Comparison of ENCODE assay signal across 15 mouse cellular contexts in genomic region chr2:7060490-7061105, GRCm38 (mm10).
A peak's percentile ranks its signal among the peaks of the same experiment; 100 is the strongest.
DNase-seq lines count a peak whose midpoint lies in the region; ATAC-seq and TF ChIP-seq lines count a peak whose summit lies in the region.
"Had no signal": no experiment of that assay in that cellular context is flagged by ENCODE, and none has a peak within 500 bp of the region (broad histone marks: within the 10 kb centered on the region; RNA-seq: fewer than 3 reads in every experiment).

No protein-coding gene starts in this region.

- no peaks in the 10 kb centered on the region for H3K36me3 ChIP-seq in midbrain, postnatal 0 days (ENCODE audit: insufficient read depth, low read length)
- H3K36me3 ChIP-seq in midbrain, embryonic 11.5 days (ENCODE audit: control insufficient read depth, insufficient read depth, low read length), result no peaks in the 10 kb centered on the region
- H3K36me3 ChIP-seq in stomach, embryonic 16.5 days (ENCODE audit: control insufficient read depth, insufficient read depth, low read length), result no peaks in the 10 kb centered on the region
- H3K36me3 ChIP-seq: liver, embryonic 13.5 days; midbrain, embryonic 13.5 days; neural tube, embryonic 12.5 days; stomach, embryonic 15.5 days had no signal

- intact Hi-C loops in heart, postnatal 10 days (cut with DNase I), result no loop called here

- ATAC-seq in midbrain, postnatal 0 days (ENCODE audit: low FRiP score), result no peak
- no peak for ATAC-seq in midbrain, embryonic 11.5 days (ENCODE audit: low FRiP score)
- ATAC-seq in stomach, embryonic 16.5 days (ENCODE audit: insufficient read depth, low FRiP score), result peak; percentile 53; the same call in 1 of the 2 replicates
- ATAC-seq: forebrain, embryonic 13.5 days; midbrain, embryonic 13.5 days had no signal

- DNase-seq in heart, adult 11 months, result peak; percentile 95
- DNase-seq in heart, postnatal 4 days, result no peak
- peak; percentile 47 for DNase-seq in midbrain, postnatal 0 days (ENCODE audit: low spot score)
- DNase-seq in midbrain, embryonic 11.5 days (ENCODE audit: low spot score, missing footprints), result no peak
- peak; percentile 53 to 64 for DNase-seq in heart, postnatal 10 days
- no peak for DNase-seq in right cerebral cortex, postnatal 10 days (ENCODE audit: low spot score in 2 of 2)
- DNase-seq in MN1 (ENCODE audit: low spot score), result no peak
- DNase-seq: cerebellum, adult 11 months; kidney, adult 18-20 months; liver, embryonic 13.5 days had no signal

- no peak overlapping the region for H3K4me3 ChIP-seq in midbrain, postnatal 0 days (ENCODE audit: low read depth, low read length)
- no peak overlapping the region for H3K4me3 ChIP-seq in midbrain, embryonic 11.5 days (ENCODE audit: low read depth, low read length)
- no peak overlapping the region for H3K4me3 ChIP-seq in stomach, embryonic 16.5 days (replicated peaks; ENCODE audit: low read length)
- H3K4me3 ChIP-seq: forebrain, embryonic 13.5 days; liver, embryonic 13.5 days; midbrain, embryonic 13.5 days; neural tube, embryonic 12.5 days; stomach, embryonic 15.5 days had no signal

- no peaks in the 10 kb centered on the region for H3K9me3 ChIP-seq in midbrain, postnatal 0 days (ENCODE audit: low read length)
- H3K9me3 ChIP-seq in midbrain, embryonic 11.5 days (ENCODE audit: control insufficient read depth, low read length), result no peaks in the 10 kb centered on the region
- H3K9me3 ChIP-seq in stomach, embryonic 16.5 days (replicated peaks; ENCODE audit: control insufficient read depth, low read length), result no peaks in the 10 kb centered on the region
- H3K9me3 ChIP-seq: forebrain, embryonic 13.5 days; liver, embryonic 13.5 days; midbrain, embryonic 13.5 days; neural tube, embryonic 12.5 days; stomach, embryonic 15.5 days had no signal

- H3K9ac ChIP-seq in midbrain, postnatal 0 days (replicated peaks; ENCODE audit: low read length, poor library complexity, severe bottlenecking), result no peak overlapping the region
- no peak overlapping the region for H3K9ac ChIP-seq in midbrain, embryonic 11.5 days (ENCODE audit: low read length)
- no peak overlapping the region for H3K9ac ChIP-seq in stomach, embryonic 16.5 days (ENCODE audit: low read length)
- H3K9ac ChIP-seq: forebrain, embryonic 13.5 days; liver, embryonic 13.5 days; midbrain, embryonic 13.5 days; neural tube, embryonic 12.5 days; stomach, embryonic 15.5 days had no signal

- no peak overlapping the region for H3K4me2 ChIP-seq in midbrain, postnatal 0 days (ENCODE audit: low read depth, low read length, poor library complexity, severe bottlenecking)
- H3K4me2 ChIP-seq in midbrain, embryonic 11.5 days, result no peak overlapping the region
- no peak overlapping the region for H3K4me2 ChIP-seq in stomach, embryonic 16.5 days (ENCODE audit: low read depth, low read length)
- H3K4me2 ChIP-seq: forebrain, embryonic 13.5 days; liver, embryonic 13.5 days; midbrain, embryonic 13.5 days; neural tube, embryonic 12.5 days; stomach, embryonic 15.5 days had no signal

- H3K27me3 ChIP-seq in midbrain, postnatal 0 days (ENCODE audit: insufficient read depth, low read length), result no peaks in the 10 kb centered on the region
- no peaks in the 10 kb centered on the region for H3K27me3 ChIP-seq in midbrain, embryonic 11.5 days (ENCODE audit: control insufficient read depth, insufficient read depth, low read length)
- H3K27me3 ChIP-seq in stomach, embryonic 16.5 days (ENCODE audit: control insufficient read depth, insufficient read depth, low read length), result no peaks in the 10 kb centered on the region
- H3K27me3 ChIP-seq: forebrain, embryonic 13.5 days; liver, embryonic 13.5 days; midbrain, embryonic 13.5 days; neural tube, embryonic 12.5 days; stomach, embryonic 15.5 days had no signal

- no peak for TF ChIP-seq CTCF in midbrain, postnatal 0 days (IDR thresholded peaks at IDR 0.05)

- peaks cover 5% of the 10 kb centered on the region; the same call in 1 of the 2 replicates for H3K4me1 ChIP-seq in midbrain, postnatal 0 days (ENCODE audit: insufficient read depth, low read length)
- peaks cover 8% of the 10 kb centered on the region for H3K4me1 ChIP-seq in midbrain, embryonic 11.5 days (ENCODE audit: control insufficient read depth, insufficient read depth, low read length)
- peaks cover 14% of the 10 kb centered on the region for H3K4me1 ChIP-seq in stomach, embryonic 16.5 days (ENCODE audit: control insufficient read depth, insufficient read depth, low read length)
- H3K4me1 ChIP-seq: liver, embryonic 13.5 days had no signal

- no peak overlapping the region for H3K27ac ChIP-seq in midbrain, postnatal 0 days (ENCODE audit: low read depth, low read length)
- H3K27ac ChIP-seq in midbrain, embryonic 11.5 days (ENCODE audit: low read depth, low read length), result no peak overlapping the region
- peak overlapping the region; percentile 43; the same call in 1 of the 2 replicates for H3K27ac ChIP-seq in stomach, embryonic 16.5 days (ENCODE audit: low read length)
- H3K27ac ChIP-seq: forebrain, embryonic 13.5 days; liver, embryonic 13.5 days; midbrain, embryonic 13.5 days; neural tube, embryonic 12.5 days; stomach, embryonic 15.5 days had no signal

- WGBS in midbrain, postnatal 0 days, result 77% methylated on average over 7 of the region's 7 CpGs
- 82% methylated on average over 7 of the region's 7 CpGs for WGBS in midbrain, embryonic 11.5 days
- WGBS in stomach, embryonic 16.5 days, result 51% methylated on average over 7 of the region's 7 CpGs

Comparison
In these comparisons a context has a peak if more than half of its experiments do, and no peak if none do; other contexts are left out.
1. DNase-seq: peak in heart, adult 11 months (single experiment), midbrain, postnatal 0 days (single experiment) and heart, postnatal 10 days (2 of 2); none in heart, postnatal 4 days (single experiment), midbrain, embryonic 11.5 days (single experiment), right cerebral cortex, postnatal 10 days (0 of 2) and MN1 (single experiment).